Mouse (Mus musculus): Measurements from ENCODE around the gene Spin2-ps6. TPM values are rescaled to one million over a fixed set of nuclear protein-coding genes. Genes with fewer than 3 reads are reported as not detected.
"Not testable (repeated sequence)": the region's sequence is repeated elsewhere in the genome, so short reads cannot be mapped to it uniquely, and the experiment has no call there.

Spin2-ps6 gene
- polyA plus RNA-seq (2012; rRNA removed): not detected in 2 replicates

GRCm38 (mm10) chrX:33234569-33234968 lies at the start of gene Spin2-ps6:
Gene Spin2-ps6 (plus strand): TSS chrX:33234869.
- 86% methylated on average over 1 of the region's 3 CpGs for WGBS
- DNase-seq (ENCODE audit: low read depth, low spot score): not testable (repeated sequence)

Other genes with a start within 250 kb of the Spin2-ps6 start
- gene Btbd35f12, start 78.5 kb downstream of the Spin2-ps6 start, polyA plus RNA-seq (2012; rRNA removed): not detected in 2 replicates